Mouse (Mus musculus): Measurements from ENCODE around the gene Cdiptos.

GRCm38 (mm10) chr7:127020901-127021562 lies 45.1 kb upstream of the Cdiptos start, which contains the start of the genes Gm42742 and Prrt2:
- TF ChIP-seq CTCF (IDR thresholded peaks at IDR 0.05; ENCODE audit: low read depth): no peak
- TF ChIP-seq EP300 (IDR thresholded peaks at IDR 0.05; ENCODE audit: low read depth): no peak

All from heart, postnatal 0 days (tissue).